Comparison of ENCODE assay signal across 9 mouse cellular contexts in the genomic region with DNA sequence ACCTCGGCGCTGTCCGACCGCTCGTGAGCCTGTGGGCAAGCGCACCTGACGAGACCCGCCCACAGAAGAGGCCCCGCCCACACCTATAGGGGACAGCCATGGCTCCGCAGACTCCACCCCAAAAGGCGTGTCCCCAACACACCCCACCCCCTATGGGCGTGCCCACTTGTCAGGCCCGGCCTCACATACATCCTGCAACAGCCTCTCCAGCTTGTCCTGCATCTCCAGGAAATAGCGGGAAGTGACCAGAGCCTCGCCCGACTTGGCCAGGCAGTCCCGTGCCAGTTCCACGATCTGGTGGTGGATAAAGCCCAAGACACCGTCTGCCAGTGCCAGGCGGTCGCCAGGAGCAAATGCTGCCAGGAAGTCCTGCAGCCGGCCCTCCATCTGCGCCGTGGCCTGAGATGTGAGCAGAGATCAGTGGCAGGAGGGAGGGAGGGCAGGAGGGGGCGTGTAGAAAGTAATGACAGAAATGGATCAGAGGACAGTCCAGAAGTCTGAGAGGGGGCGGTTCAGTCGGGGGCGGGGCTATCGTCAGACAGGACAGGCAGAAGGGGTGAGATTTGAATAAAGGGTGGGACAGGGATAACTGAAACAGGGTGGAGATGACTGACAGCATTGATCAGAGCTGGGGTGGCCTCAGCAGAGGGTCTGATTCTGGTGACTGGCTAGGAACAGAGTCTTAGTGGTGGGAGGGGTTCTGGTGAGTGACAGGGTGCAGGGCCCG. TPM values are rescaled to one million over a fixed set of nuclear protein-coding genes. Genes with fewer than 3 reads are reported as not detected.
DNase-seq lines count a peak whose midpoint lies in the region; ATAC-seq and TF ChIP-seq lines count a peak whose summit lies in the region.
"Had no signal": no experiment of that assay in that cellular context is flagged by ENCODE, and none has a peak within 500 bp of the region (broad histone marks: within the 10 kb centered on the region; RNA-seq: fewer than 3 reads in every experiment).

No protein-coding gene starts in this region.

- peaks cover 13% of the 10 kb centered on the region for H3K4me1 ChIP-seq in embryonic facial prominence, embryonic 11.5 days (ENCODE audit: control insufficient read depth, insufficient read depth, low read length)
- H3K4me1 ChIP-seq in midbrain, postnatal 0 days (ENCODE audit: insufficient read depth, low read length) = peaks cover 13% of the 10 kb centered on the region

- ATAC-seq in embryonic facial prominence, embryonic 11.5 days (replicated peaks; ENCODE audit: insufficient number of reproducible peaks, low FRiP score, low TSS enrichment, low read depth) = no peak
- no peak for ATAC-seq in midbrain, postnatal 0 days (ENCODE audit: low FRiP score)
- no peak for ATAC-seq in megakaryocyte, adult 5-6 weeks (ENCODE audit: poor library complexity, severe bottlenecking)
- ATAC-seq: Patski had no signal

- peaks cover 4% of the 10 kb centered on the region for H3K36me3 ChIP-seq in embryonic facial prominence, embryonic 11.5 days (replicated peaks; ENCODE audit: control insufficient read depth, insufficient read depth, low read depth, low read length)
- peaks cover 48% of the 10 kb centered on the region for H3K36me3 ChIP-seq in midbrain, postnatal 0 days (ENCODE audit: insufficient read depth, low read length)

- H3K9ac ChIP-seq in embryonic facial prominence, embryonic 11.5 days (replicated peaks; ENCODE audit: low read length) = no peak overlapping the region; the same call in 1 of the 2 replicates
- no peak overlapping the region for H3K9ac ChIP-seq in midbrain, postnatal 0 days (replicated peaks; ENCODE audit: low read length, poor library complexity, severe bottlenecking)

- H3K27me3 ChIP-seq in embryonic facial prominence, embryonic 11.5 days (ENCODE audit: control insufficient read depth, insufficient read depth, low read length) = no peaks in the 10 kb centered on the region
- no peaks in the 10 kb centered on the region for H3K27me3 ChIP-seq in midbrain, postnatal 0 days (ENCODE audit: insufficient read depth, low read length)
- H3K27me3 ChIP-seq: Patski had no signal

- peak overlapping the region; percentile 2; the same call in 1 of the 2 replicates for H3K4me2 ChIP-seq in embryonic facial prominence, embryonic 11.5 days (ENCODE audit: low read depth, low read length)
- H3K4me2 ChIP-seq in midbrain, postnatal 0 days (ENCODE audit: low read depth, low read length, poor library complexity, severe bottlenecking) = no peak overlapping the region

- WGBS in embryonic facial prominence, embryonic 11.5 days = 16% methylated on average over 29 of the region's 30 CpGs
- WGBS in large intestine, adult 2 months = 38% methylated on average over 30 of the region's 30 CpGs
- WGBS in midbrain, postnatal 0 days = 29% methylated on average over 29 of the region's 30 CpGs

- no peak overlapping the region for H3K27ac ChIP-seq in embryonic facial prominence, embryonic 11.5 days (replicated peaks; ENCODE audit: low read depth, low read length)
- H3K27ac ChIP-seq in midbrain, postnatal 0 days (ENCODE audit: low read depth, low read length) = no peak overlapping the region

- peak; percentile 80 for DNase-seq in left cerebral cortex, postnatal 4 days
- DNase-seq in left cerebral cortex, adult 18-20 months (ENCODE audit: low spot score in 2 of 2) = no peak
- DNase-seq in embryonic facial prominence, embryonic 11.5 days (ENCODE audit: low spot score) = peak; percentile 76
- peak; percentile 70 for DNase-seq in large intestine, adult 2 months (ENCODE audit: low read depth, low spot score)
- DNase-seq in midbrain, postnatal 0 days (ENCODE audit: low spot score) = peak; percentile 78
- DNase-seq in gastrocnemius, adult 18-20 months (ENCODE audit: low spot score) = no peak
- DNase-seq in ovary, adult 18-20 months (ENCODE audit: low spot score) = no peak

- H3K4me3 ChIP-seq in embryonic facial prominence, embryonic 11.5 days (ENCODE audit: low read depth, low read length) = no peak overlapping the region
- H3K4me3 ChIP-seq in midbrain, postnatal 0 days (ENCODE audit: low read depth, low read length) = no peak overlapping the region

- no peaks in the 10 kb centered on the region for H3K9me3 ChIP-seq in embryonic facial prominence, embryonic 11.5 days (replicated peaks; ENCODE audit: control insufficient read depth, low read length)
- no peaks in the 10 kb centered on the region for H3K9me3 ChIP-seq in midbrain, postnatal 0 days (ENCODE audit: low read length)

- intact Hi-C loops in left cerebral cortex, postnatal 4 days (cut with DNase I) = no loop called here

- TF ChIP-seq CTCF in midbrain, postnatal 0 days (IDR thresholded peaks at IDR 0.05) = no peak

RNA-seq across cellular contexts. Expression of gene Pik3r2, which starts 11.6 kb away (rescaled TPM):
- total RNA-seq in left cerebral cortex, postnatal 4 days (2021) = 100 to 1,000 TPM; 187 to 198 TPM
- 100 to 1,000 TPM; 150 to 153 TPM for total RNA-seq in left cerebral cortex, adult 18-20 months (2021)
- polyA plus RNA-seq in embryonic facial prominence, embryonic 11.5 days (2014; fragmentation: Nextera tagmentation; extraction: Ambion mirVana) = 30.1 and 33.4 TPM in 2 replicates
- 82.1 and 105 TPM in 2 replicates for polyA plus RNA-seq in large intestine, adult 2 months (2012; rRNA removed)
- total RNA-seq in midbrain, postnatal 0 days (2014; rRNA removed) = 141 and 159 TPM in 2 replicates
- 102 and 113 TPM in 2 replicates for polyA plus RNA-seq in midbrain, postnatal 0 days (2015; fragmentation: Nextera tagmentation; extraction: Ambion mirVana)
- total RNA-seq in megakaryocyte, adult 5-6 weeks (2015) = 4.6 and 5.0 TPM in 2 replicates
- 14.7 and 14.9 TPM in 2 replicates for total RNA-seq in megakaryocyte, adult 5-6 weeks (2017)
- total RNA-seq in gastrocnemius, adult 18-20 months (2021) = 10 to 100 TPM; 13.3 to 15.1 TPM

RNA-seq across cellular contexts. Expression of gene Mast3, which starts 16.8 kb away (rescaled TPM):
- 10 to 100 TPM; 78.2 to 86.3 TPM for total RNA-seq in left cerebral cortex, postnatal 4 days (2021)
- total RNA-seq in left cerebral cortex, adult 18-20 months (2021) = 100 to 1,000 TPM; 317 to 334 TPM
- 8.3 and 9.7 TPM in 2 replicates for polyA plus RNA-seq in embryonic facial prominence, embryonic 11.5 days (2014; fragmentation: Nextera tagmentation; extraction: Ambion mirVana)
- polyA plus RNA-seq in large intestine, adult 2 months (2012; rRNA removed) = 24.2 and 38.6 TPM in 2 replicates
- total RNA-seq in midbrain, postnatal 0 days (2014; rRNA removed) = 33.2 and 34.1 TPM in 2 replicates
- polyA plus RNA-seq in midbrain, postnatal 0 days (2015; fragmentation: Nextera tagmentation; extraction: Ambion mirVana) = 20.2 and 24.0 TPM in 2 replicates
- total RNA-seq in megakaryocyte, adult 5-6 weeks (2015) = 56.2 and 65.4 TPM in 2 replicates
- total RNA-seq in megakaryocyte, adult 5-6 weeks (2017) = 14.4 and 24.6 TPM in 2 replicates
- 1 to 10 TPM; 2.7 TPM for total RNA-seq in gastrocnemius, adult 18-20 months (2021)

RNA-seq across cellular contexts. Expression of gene Il12rb1, which starts 20.1 kb away (rescaled TPM):
- total RNA-seq in left cerebral cortex, postnatal 4 days (2021) = under 1 TPM; 0.20 to 0.22 TPM
- total RNA-seq in left cerebral cortex, adult 18-20 months (2021) = under 1 TPM; 0.63 to 0.77 TPM
- polyA plus RNA-seq in embryonic facial prominence, embryonic 11.5 days (2014; fragmentation: Nextera tagmentation; extraction: Ambion mirVana) = 0.10 TPM in 1 of 2 replicates, not detected in the other
- polyA plus RNA-seq in large intestine, adult 2 months (2012; rRNA removed) = 2.4 and 4.2 TPM in 2 replicates
- not detected in 2 replicates for total RNA-seq in midbrain, postnatal 0 days (2014; rRNA removed)
- not detected in 2 replicates for polyA plus RNA-seq in midbrain, postnatal 0 days (2015; fragmentation: Nextera tagmentation; extraction: Ambion mirVana)
- total RNA-seq in megakaryocyte, adult 5-6 weeks (2015) = 0.80 and 1.5 TPM in 2 replicates
- total RNA-seq in megakaryocyte, adult 5-6 weeks (2017) = 0.07 and 1.7 TPM in 2 replicates
- total RNA-seq in gastrocnemius, adult 18-20 months (2021) = under 1 TPM in 1 of 2 experiments, not detected in 1; 0.07 TPM

RNA-seq across cellular contexts. Expression of gene Mpv17l2, which starts 27.4 kb away (rescaled TPM):
- total RNA-seq in left cerebral cortex, postnatal 4 days (2021) = 10 to 100 TPM; 31.7 to 32.6 TPM
- total RNA-seq in left cerebral cortex, adult 18-20 months (2021) = 10 to 100 TPM; 31.3 to 31.4 TPM
- 25.8 and 33.5 TPM in 2 replicates for polyA plus RNA-seq in embryonic facial prominence, embryonic 11.5 days (2014; fragmentation: Nextera tagmentation; extraction: Ambion mirVana)
- 68.6 and 76.1 TPM in 2 replicates for polyA plus RNA-seq in large intestine, adult 2 months (2012; rRNA removed)
- total RNA-seq in midbrain, postnatal 0 days (2014; rRNA removed) = 27.8 and 29.2 TPM in 2 replicates
- polyA plus RNA-seq in midbrain, postnatal 0 days (2015; fragmentation: Nextera tagmentation; extraction: Ambion mirVana) = 43.7 and 45.8 TPM in 2 replicates
- total RNA-seq in megakaryocyte, adult 5-6 weeks (2015) = 34.4 and 44.7 TPM in 2 replicates
- 8.4 and 15.9 TPM in 2 replicates for total RNA-seq in megakaryocyte, adult 5-6 weeks (2017)
- total RNA-seq in gastrocnemius, adult 18-20 months (2021) = 10 to 100 TPM; 19.9 to 20.9 TPM

RNA-seq across cellular contexts. Expression of gene Rab3a, which starts 33.6 kb away (rescaled TPM):
- total RNA-seq in left cerebral cortex, postnatal 4 days (2021) = 100 to 1,000 TPM; 414 to 476 TPM
- total RNA-seq in left cerebral cortex, adult 18-20 months (2021) = 100 to 1,000 TPM; 870 to 892 TPM
- 24.8 and 31.6 TPM in 2 replicates for polyA plus RNA-seq in embryonic facial prominence, embryonic 11.5 days (2014; fragmentation: Nextera tagmentation; extraction: Ambion mirVana)
- 21.5 and 24.6 TPM in 2 replicates for polyA plus RNA-seq in large intestine, adult 2 months (2012; rRNA removed)
- total RNA-seq in midbrain, postnatal 0 days (2014; rRNA removed) = 649 and 670 TPM in 2 replicates
- 726 and 813 TPM in 2 replicates for polyA plus RNA-seq in midbrain, postnatal 0 days (2015; fragmentation: Nextera tagmentation; extraction: Ambion mirVana)
- total RNA-seq in megakaryocyte, adult 5-6 weeks (2015) = 3.3 and 5.8 TPM in 2 replicates
- 2.1 and 5.1 TPM in 2 replicates for total RNA-seq in megakaryocyte, adult 5-6 weeks (2017)
- total RNA-seq in gastrocnemius, adult 18-20 months (2021) = 10 to 100 TPM; 32.5 to 36.5 TPM

Comparison
In these comparisons a context has a peak if more than half of its experiments do, and no peak if none do; other contexts are left out.
1. DNase-seq: peak in left cerebral cortex, postnatal 4 days (single experiment), embryonic facial prominence, embryonic 11.5 days (single experiment), large intestine, adult 2 months (single experiment) and midbrain, postnatal 0 days (single experiment); none in left cerebral cortex, adult 18-20 months (0 of 2), gastrocnemius, adult 18-20 months (single experiment) and ovary, adult 18-20 months (single experiment).